Mouse (Mus musculus) liver, adult 2 months (tissue): ENCODE data around the gene Gm48551. TPM values are rescaled to one million over a fixed set of nuclear protein-coding genes. Genes with fewer than 3 reads are reported as not detected.

ENCODE experiments used
- DNase-seq: peaks from one replicate; pipeline ENCODE4 v3.0.0-alpha.2; 2011; ENCODE audit warnings: low read depth, low spot score; ENCODE audit errors: extremely low read depth
- H3K27ac ChIP-seq: fragments of 200-500 bp; replicated peaks from 2 replicates; pipeline ENCODE4 v1.5.1; 2012; ENCODE audit warnings: low read depth, mild to moderate bottlenecking, control low read depth, inconsistent platforms, low read length; ENCODE audit not compliant: insufficient read depth
- H3K27me3 ChIP-seq: fragments of 200-500 bp; 2 replicates; pipeline ENCODE4 v1.6.1; 2012; ENCODE audit warnings: mild to moderate bottlenecking, moderate library complexity, low read length, inconsistent platforms; ENCODE audit not compliant: control insufficient read depth, insufficient read depth
- H3K36me3 ChIP-seq: fragments of 200-500 bp; 2 replicates; pipeline ENCODE4 v1.6.1; 2012; ENCODE audit warnings: low read length, inconsistent platforms; ENCODE audit not compliant: control insufficient read depth, insufficient read depth
- H3K4me1 ChIP-seq: fragments of 200-500 bp; 2 replicates; pipeline ENCODE4 v1.6.1; 2011; ENCODE audit warnings: low read length; ENCODE audit not compliant: control insufficient read depth, insufficient read depth
- H3K4me3 ChIP-seq: fragments of 200-500 bp; 2 replicates; pipeline ENCODE4 v1.5.1; 2011; ENCODE audit warnings: low read depth, mild to moderate bottlenecking, control low read depth, low read length, moderate library complexity; ENCODE audit not compliant: insufficient read depth
- H3K79me2 ChIP-seq: fragments of 200-500 bp; 2 replicates; pipeline ENCODE4 v1.6.1; 2012; ENCODE audit warnings: inconsistent platforms, mild to moderate bottlenecking, low read length, moderate library complexity; ENCODE audit not compliant: control insufficient read depth, insufficient read depth
- H3K9ac ChIP-seq: fragments of 200-500 bp; 2 replicates; pipeline ENCODE4 v1.6.1; 2012; ENCODE audit warnings: low read depth, mild to moderate bottlenecking, control low read depth, inconsistent platforms, low read length
- CTCF ChIP-seq: fragments of 200-500 bp; IDR thresholded peaks from 2 replicates; pipeline ENCODE4 v1.5.1; 2011; ENCODE audit warnings: low read depth, low read length, control low read depth
- POLR2A ChIP-seq: fragments of 200-500 bp; IDR thresholded peaks from 2 replicates; pipeline ENCODE4 v1.6.1; 2011; ENCODE audit warnings: low read length, control low read depth; ENCODE audit not compliant: insufficient read depth; ENCODE audit errors: extremely low read depth
- WGBS: fragments of 180-500 bp; shearing (Covaris S2); methylation state at CpG from one replicate; pipeline ENCODE4 v1.1.7; 2018; 5-methylcytosine and 5-hydroxymethylcytosine counted together
- polyA plus RNA-seq: library from polyadenylated mRNA; depleted of rRNA; stranded (reverse); fragments of >200 nt; gene quantifications from 2 replicates; pipeline ENCODE4 v1.2.3, GENCODE M21; 2012
- total RNA-seq: library from RNA; depleted of rRNA; stranded (reverse); fragments of >200 nt; gene quantifications from 2 replicates; pipeline ENCODE4 v1.2.3, GENCODE M21; 2014

Gm48551 gene
- total and polyA plus RNA-seq, 2 experiments: 0.32 to 2.4 TPM

DNA sequence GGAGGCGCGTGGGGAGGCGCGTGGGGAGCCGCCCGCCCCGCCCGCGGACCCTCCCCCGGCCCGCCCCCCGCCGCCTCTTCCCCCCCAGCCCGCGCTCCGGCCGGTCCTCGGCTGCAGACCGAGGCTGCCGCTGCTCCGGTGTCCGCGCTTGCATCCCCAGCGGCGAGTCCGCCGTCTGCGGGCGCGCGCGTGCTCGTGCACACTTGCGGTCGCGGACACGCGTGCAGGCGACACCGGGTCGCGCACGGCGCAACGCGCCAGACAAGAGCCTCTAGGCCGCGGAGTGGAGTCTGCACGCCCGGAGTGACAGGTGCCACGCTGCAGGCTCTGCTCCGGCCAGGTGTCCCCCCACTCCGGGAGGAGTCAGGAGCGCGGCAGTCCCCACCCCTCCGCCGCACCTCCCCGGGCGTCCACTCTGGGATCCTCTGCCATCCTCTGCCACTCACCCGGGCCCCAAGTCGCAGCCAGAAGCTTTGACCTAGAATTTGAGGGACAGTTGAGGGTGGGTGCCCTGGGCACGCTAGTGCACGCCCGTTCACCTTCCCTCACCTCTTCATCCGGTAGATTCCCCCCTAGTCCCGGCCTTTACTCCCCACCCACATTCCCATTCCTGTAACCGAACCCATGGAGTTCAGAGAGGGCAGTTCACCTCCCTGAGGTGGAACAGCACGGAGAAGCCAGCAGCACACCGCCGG, 46.7 kb downstream of the Gm48551 start:
- peak overlapping the region; percentile 83 for H3K27ac ChIP-seq
- H3K4me1 ChIP-seq: peaks cover 43% of the 10 kb centered on the region
- 2% methylated on average over 57 of the region's 70 CpGs for WGBS
- peak; percentile 24 for DNase-seq
- peak overlapping the region; percentile 85 for H3K9ac ChIP-seq
- peak overlapping the region; percentile 73 for H3K4me3 ChIP-seq
- TF ChIP-seq CTCF (no peak), POLR2A (0 out of 2 replicates have a peak, but pooled peaks have one; percentile 43)
- H3K27me3 ChIP-seq: no peaks in the 10 kb centered on the region
- H3K79me2 ChIP-seq: peaks cover 12% of the 10 kb centered on the region; the same call in 1 of the 2 replicates
- H3K36me3 ChIP-seq: no peaks in the 10 kb centered on the region

DNA sequence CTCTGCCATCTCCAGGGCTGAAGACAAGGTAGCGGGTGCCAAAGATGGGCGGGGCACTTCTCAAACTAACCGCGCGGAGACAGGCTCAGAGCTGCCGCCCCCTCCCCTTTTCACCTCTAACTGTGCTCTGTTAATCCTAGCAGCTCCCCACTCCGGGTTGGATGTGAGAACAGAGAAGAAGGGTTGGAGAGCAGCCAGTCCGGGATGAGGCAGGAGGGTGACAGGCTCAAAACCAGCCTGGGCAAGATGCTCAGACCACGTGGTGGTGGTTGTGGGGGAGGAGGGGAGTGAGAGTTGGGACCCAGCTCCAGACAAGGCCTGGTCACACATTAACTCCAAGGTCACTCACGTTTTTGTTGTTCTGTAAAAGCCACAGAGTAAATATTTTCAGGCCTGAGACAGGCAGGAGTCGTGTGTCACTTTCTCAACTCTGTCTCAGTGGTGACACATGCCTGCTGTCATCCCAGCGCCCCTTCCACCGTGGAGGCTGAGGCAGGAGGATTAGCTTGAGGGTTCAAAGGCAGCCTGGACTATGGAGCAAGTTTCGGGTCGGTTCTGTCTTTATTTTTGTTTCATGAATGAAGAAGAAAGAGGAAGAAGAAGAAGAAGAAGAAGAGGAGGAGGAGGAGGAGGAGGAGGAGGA, 47.4 kb downstream of the Gm48551 start:
- no peaks in the 10 kb centered on the region for H3K27me3 ChIP-seq

DNA sequence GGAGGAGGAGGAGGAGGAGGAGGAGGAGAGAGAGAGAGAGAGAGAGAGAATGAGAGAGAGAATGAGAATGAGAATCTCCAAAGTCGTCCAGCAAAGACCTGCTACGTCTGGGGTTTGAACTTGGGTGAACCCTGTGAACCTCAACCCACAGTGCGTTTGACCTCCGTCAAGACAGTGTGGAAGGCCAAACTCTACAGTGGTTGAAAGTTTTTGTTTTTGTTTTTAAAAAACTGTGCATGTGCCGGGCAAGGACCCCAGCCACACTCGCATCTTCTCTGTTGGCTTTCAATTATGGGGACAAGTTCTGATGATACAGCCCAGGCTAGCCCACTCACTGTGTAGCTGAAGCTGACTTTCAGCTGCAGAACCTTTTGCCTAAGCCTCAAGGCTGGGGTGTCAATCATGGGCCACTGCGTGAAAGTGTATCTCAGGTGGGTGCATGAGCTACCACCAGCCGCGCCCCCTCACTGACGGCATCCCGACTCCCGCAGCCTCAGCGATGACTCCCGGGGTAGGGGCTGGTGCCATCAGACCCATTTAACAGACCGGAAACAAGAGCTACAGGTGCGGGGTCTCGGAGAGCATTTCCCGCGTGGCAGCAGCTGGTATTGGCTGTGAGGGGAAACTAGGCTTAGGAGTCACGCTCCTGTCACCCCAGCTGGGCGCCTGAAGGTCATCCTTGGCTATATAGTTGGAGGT, 48.1 kb downstream of the Gm48551 start:
- H3K27me3 ChIP-seq: no peaks in the 10 kb centered on the region
- TF ChIP-seq POLR2A: no peak
- no peak for TF ChIP-seq CTCF
- no peak overlapping the region for H3K9ac ChIP-seq
- H3K4me1 ChIP-seq: peaks cover 41% of the 10 kb centered on the region
- 51% methylated on average over 21 of the region's 21 CpGs for whole genome bisulfite sequencing
- peaks cover 5% of the 10 kb centered on the region; the same call in 1 of the 2 replicates for H3K79me2 ChIP-seq
- DNase-seq: no peak
- no peaks in the 10 kb centered on the region for H3K36me3 ChIP-seq
- H3K4me3 ChIP-seq: no peak overlapping the region
- peak overlapping the region; percentile 8; the same call in 1 of the 2 replicates for H3K27ac ChIP-seq

More for the DNA sequence above, 47.4 kb downstream of the Gm48551 start:
- Histone ChIP-seq H3K36me3 (no peaks in the 10 kb centered on the region), H3K79me2 (peaks cover 7% of the 10 kb centered on the region; the same call in 1 of the 2 replicates), H3K9ac (no peak overlapping the region), H3K4me3 (0 out of 2 replicates have a peak overlapping the region, but pooled peaks have one; percentile 73), H3K4me1 (peaks cover 43% of the 10 kb centered on the region), H3K27ac (peak overlapping the region; percentile 41)
- DNase-seq: peak; percentile 88
- 9% methylated on average over 15 of the region's 15 CpGs for WGBS
- TF ChIP-seq POLR2A (no peak), CTCF (no peak)

DNA sequence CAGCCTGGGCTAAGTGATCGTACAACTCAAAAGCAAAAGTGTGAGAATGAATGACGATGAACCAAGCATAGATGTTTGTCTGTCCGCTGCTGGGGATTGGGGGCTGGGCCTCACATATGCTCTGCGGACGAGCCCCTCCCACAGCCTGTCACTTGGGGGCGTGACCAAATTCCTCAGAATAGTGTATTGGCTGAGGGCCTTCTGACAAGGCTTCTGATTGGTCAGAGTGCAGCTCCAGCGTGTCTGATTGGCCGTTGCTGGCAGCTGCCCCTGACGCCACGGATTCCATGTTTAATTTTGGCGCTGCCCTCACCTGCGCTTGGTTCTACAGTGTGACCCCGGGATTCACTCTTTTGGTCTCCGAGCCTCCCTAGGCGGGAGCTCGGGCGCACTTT, 48.6 kb downstream of the Gm48551 start:
- H3K4me1 ChIP-seq: peaks cover 39% of the 10 kb centered on the region
- peak; percentile 93 for DNase-seq
- H3K4me3 ChIP-seq: peak overlapping the region; percentile 28; the same call in 1 of the 2 replicates
- no peaks in the 10 kb centered on the region for H3K27me3 ChIP-seq
- TF ChIP-seq CTCF (no peak), POLR2A (no peak)
- peak overlapping the region; percentile 87 for H3K27ac ChIP-seq
- peaks cover 3% of the 10 kb centered on the region; the same call in 1 of the 2 replicates for H3K79me2 ChIP-seq
- WGBS: under 1% methylated on average over 17 of the region's 17 CpGs
- no peaks in the 10 kb centered on the region for H3K36me3 ChIP-seq
- H3K9ac ChIP-seq: peak overlapping the region; percentile 36

DNA sequence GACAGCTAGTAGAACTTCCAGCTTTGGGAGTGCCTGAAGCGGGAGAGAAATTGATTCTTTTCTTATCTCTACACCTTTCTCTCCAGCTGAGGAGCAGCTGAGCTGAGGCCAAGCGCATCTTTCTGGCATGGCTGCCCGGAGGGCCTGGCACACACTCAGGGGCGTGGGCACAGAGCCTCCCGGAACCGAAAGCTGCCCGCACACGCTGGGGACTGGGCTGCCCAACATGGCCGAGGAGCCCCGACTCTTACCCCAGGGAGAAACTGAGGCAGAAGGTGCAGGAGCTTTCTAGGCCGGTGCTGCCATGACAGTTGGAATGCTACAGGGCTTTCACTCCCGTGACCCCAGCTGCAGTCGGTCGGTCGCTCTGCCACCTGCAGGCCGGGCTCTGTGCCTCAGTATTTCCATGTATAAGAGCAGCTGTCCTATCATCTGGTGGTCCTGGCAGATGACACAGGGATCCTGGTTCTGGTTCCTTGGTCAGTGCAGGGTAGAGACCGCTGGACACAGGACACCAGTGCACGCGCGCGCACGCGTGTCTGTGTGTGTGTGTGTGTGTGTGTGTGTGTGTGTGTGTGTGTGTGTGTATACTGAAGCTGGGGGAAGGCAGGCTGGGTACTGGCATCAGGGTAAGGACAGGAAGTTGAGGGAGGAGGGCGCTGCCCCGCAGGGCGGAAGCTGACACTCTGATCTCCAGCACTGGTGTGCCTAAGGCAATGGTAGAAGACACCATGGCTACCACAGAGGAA, 49.4 kb downstream of the Gm48551 start:
- Histone ChIP-seq H3K9ac (peak overlapping the region; percentile 55), H3K27ac (peak overlapping the region; percentile 87), H3K27me3 (no peaks in the 10 kb centered on the region), H3K4me3 (peak overlapping the region; percentile 38; the same call in 1 of the 2 replicates), H3K4me1 (peaks cover 39% of the 10 kb centered on the region), H3K36me3 (no peaks in the 10 kb centered on the region), H3K79me2 (no peaks in the 10 kb centered on the region)
- TF ChIP-seq CTCF (peak; percentile 67), POLR2A (no peak)
- peak; percentile 71 for DNase-seq
- 40% methylated on average over 26 of the region's 26 CpGs for WGBS
